Mouse (Mus musculus): Measurements from ENCODE around the gene Efcab14. TPM values are rescaled to one million over a fixed set of nuclear protein-coding genes. Genes with fewer than 3 reads are reported as not detected.

Gene Efcab14
- polyA plus RNA-seq, 1 experiment = 31.2 TPM

DNA sequence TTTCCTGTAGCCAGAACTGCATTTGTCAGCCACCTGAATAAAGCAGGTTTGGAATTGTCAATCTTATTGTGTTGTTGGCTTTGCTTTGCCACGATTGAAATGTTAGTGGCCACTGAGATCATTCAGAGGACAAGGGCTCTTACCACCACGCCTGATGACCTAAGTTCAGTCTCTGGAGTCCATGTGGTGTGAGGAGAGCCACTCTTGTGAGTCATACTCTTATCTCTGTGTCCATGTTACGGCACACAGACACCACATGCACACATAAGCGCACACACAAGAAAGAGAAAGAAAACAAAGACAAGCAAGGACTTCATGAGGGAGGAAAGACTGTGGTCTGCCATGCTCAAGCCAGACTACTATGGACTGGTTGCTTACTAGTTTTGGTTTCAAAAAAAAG, 5.6 kb downstream of the Efcab14 start:
- Histone ChIP-seq H3K36me3 (ENCODE audit: control insufficient read depth, insufficient read depth, low read length) (peaks cover 45% of the 10 kb centered on the region), H3K4me1 (replicated peaks; ENCODE audit: control insufficient read depth, insufficient read depth, low read length) (peaks cover 8% of the 10 kb centered on the region), H3K4me3 (ENCODE audit: control insufficient read depth, insufficient read depth, low read length) (no peak overlapping the region), H3K27me3 (ENCODE audit: control insufficient read depth, insufficient read depth, low read length) (no peaks in the 10 kb centered on the region), H3K27ac (ENCODE audit: control insufficient read depth, insufficient read depth, low read length) (no peak overlapping the region)
- TF ChIP-seq CTCF (IDR thresholded peaks at IDR 0.05; ENCODE audit: borderline replicate concordance, control insufficient read depth, extremely low read depth, insufficient read depth, low read length, poor library complexity) (no peak), POLR2A (IDR thresholded peaks at IDR 0.05; ENCODE audit: control insufficient read depth, extremely low read depth, insufficient read depth, low read length, poor library complexity) (no peak)
- no peak for DNase-seq
- WGBS = 88% methylated on average over 4 of the region's 4 CpGs

DNA sequence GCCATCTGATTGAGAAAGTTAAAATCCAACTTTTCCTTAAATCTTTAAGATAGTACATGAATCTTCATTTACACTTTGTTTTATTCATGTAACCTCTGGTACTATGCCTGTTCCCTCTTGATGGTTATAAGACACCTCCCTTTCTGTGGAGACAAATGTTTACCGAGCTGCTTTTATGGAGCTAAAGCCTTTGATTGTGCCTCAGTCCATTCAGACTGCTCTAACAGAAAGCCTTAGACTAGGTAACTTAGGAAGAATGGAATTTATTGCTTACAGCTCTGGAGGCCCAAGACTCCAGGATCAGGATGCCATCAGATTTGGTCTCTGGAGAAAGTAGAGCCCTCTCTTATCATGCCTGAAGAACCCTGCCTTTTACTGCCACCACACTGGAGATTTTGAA, 10.6 kb downstream of the Efcab14 start:
- Histone ChIP-seq H3K27ac (ENCODE audit: control insufficient read depth, insufficient read depth, low read length) (no peak overlapping the region), H3K4me3 (ENCODE audit: control insufficient read depth, insufficient read depth, low read length) (no peak overlapping the region), H3K27me3 (ENCODE audit: control insufficient read depth, insufficient read depth, low read length) (no peaks in the 10 kb centered on the region), H3K36me3 (ENCODE audit: control insufficient read depth, insufficient read depth, low read length) (peaks cover 49% of the 10 kb centered on the region), H3K4me1 (replicated peaks; ENCODE audit: control insufficient read depth, insufficient read depth, low read length) (no peaks in the 10 kb centered on the region)
- TF ChIP-seq CTCF (IDR thresholded peaks at IDR 0.05; ENCODE audit: borderline replicate concordance, control insufficient read depth, extremely low read depth, insufficient read depth, low read length, poor library complexity) (no peak), POLR2A (IDR thresholded peaks at IDR 0.05; ENCODE audit: control insufficient read depth, extremely low read depth, insufficient read depth, low read length, poor library complexity) (no peak)
- 94% methylated on average over 1 of the region's 1 CpGs for WGBS
- DNase-seq = no peak

DNA sequence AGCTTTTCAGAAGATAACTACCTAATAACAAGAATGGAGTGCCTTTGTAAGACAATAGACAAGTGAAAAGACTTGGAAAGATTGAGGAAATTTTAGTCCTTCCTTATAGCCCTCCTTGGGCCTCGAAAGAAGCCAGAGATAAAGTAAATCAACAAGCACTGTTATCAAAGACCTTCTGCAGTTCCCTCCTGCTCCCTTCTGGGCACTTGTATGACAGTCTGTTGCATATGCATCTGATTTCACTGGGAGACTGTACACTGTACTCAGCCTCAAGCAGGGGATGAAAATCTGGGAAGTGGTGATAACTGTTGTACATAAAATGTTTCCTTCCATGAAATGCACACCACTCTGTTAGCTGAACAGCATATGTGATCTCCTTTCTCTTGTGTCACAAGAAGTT, 11.8 kb downstream of the Efcab14 start:
- Histone ChIP-seq H3K4me1 (replicated peaks; ENCODE audit: control insufficient read depth, insufficient read depth, low read length) (no peaks in the 10 kb centered on the region), H3K36me3 (ENCODE audit: control insufficient read depth, insufficient read depth, low read length) (peaks cover 48% of the 10 kb centered on the region), H3K27me3 (ENCODE audit: control insufficient read depth, insufficient read depth, low read length) (no peaks in the 10 kb centered on the region), H3K27ac (ENCODE audit: control insufficient read depth, insufficient read depth, low read length) (no peak overlapping the region), H3K4me3 (ENCODE audit: control insufficient read depth, insufficient read depth, low read length) (no peak overlapping the region)
- DNase-seq = no peak
- no peak for TF ChIP-seq CTCF (IDR thresholded peaks at IDR 0.05; ENCODE audit: borderline replicate concordance, control insufficient read depth, extremely low read depth, insufficient read depth, low read length, poor library complexity)
- no peak for TF ChIP-seq POLR2A (IDR thresholded peaks at IDR 0.05; ENCODE audit: control insufficient read depth, extremely low read depth, insufficient read depth, low read length, poor library complexity)
- 94% methylated on average over 1 of the region's 1 CpGs for WGBS

DNA sequence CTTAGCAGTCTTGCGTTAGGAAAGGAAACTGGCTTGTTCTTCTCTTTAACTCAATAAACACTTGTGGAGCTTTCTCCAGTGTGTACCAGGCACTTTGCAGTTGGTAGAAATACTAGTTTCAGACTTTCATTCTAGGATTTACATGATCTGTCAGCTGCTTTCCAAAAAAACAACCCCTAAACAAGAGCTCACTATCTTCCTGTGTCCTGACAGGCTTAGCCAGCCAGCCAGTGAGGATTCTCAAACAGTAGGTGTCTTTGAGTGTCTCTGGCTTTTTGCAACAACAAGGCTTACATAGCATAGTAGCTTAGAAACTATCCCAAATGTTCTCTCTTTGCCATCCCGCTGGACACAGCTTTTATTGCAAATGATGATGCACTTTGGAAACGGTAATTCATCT, 16.6 kb downstream of the Efcab14 start:
- no peak overlapping the region for H3K27ac ChIP-seq (ENCODE audit: control insufficient read depth, insufficient read depth, low read length)
- peaks cover 33% of the 10 kb centered on the region for H3K36me3 ChIP-seq (ENCODE audit: control insufficient read depth, insufficient read depth, low read length)
- H3K4me3 ChIP-seq (ENCODE audit: control insufficient read depth, insufficient read depth, low read length) = no peak overlapping the region
- no peaks in the 10 kb centered on the region for H3K27me3 ChIP-seq (ENCODE audit: control insufficient read depth, insufficient read depth, low read length)
- WGBS = 100% methylated on average over 3 of the region's 3 CpGs
- H3K4me1 ChIP-seq (replicated peaks; ENCODE audit: control insufficient read depth, insufficient read depth, low read length) = no peaks in the 10 kb centered on the region
- TF ChIP-seq POLR2A (IDR thresholded peaks at IDR 0.05; ENCODE audit: control insufficient read depth, extremely low read depth, insufficient read depth, low read length, poor library complexity) (no peak), CTCF (IDR thresholded peaks at IDR 0.05; ENCODE audit: borderline replicate concordance, control insufficient read depth, extremely low read depth, insufficient read depth, low read length, poor library complexity) (no peak)
- DNase-seq = no peak

DNA sequence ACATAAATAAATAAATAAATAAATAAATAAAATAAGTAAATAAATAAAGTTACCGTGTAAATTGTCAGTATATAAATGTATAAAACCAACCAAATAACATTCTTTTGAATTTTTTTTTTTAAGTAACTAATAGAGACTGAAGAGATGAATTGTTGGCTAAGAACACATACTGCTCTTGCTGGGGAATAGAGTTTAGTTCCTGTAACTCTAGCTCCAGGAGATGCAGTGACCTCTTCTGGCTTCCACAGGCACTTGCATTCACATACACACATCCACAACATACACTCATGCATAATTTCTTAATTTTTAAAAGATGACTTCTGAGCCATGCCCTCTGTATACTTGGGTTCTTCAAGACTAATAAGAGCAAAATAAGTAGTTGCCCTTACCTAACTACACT, 17.3 kb downstream of the Efcab14 start:
- Histone ChIP-seq H3K27me3 (ENCODE audit: control insufficient read depth, insufficient read depth, low read length) (no peaks in the 10 kb centered on the region), H3K27ac (ENCODE audit: control insufficient read depth, insufficient read depth, low read length) (no peak overlapping the region), H3K4me1 (replicated peaks; ENCODE audit: control insufficient read depth, insufficient read depth, low read length) (no peaks in the 10 kb centered on the region), H3K4me3 (ENCODE audit: control insufficient read depth, insufficient read depth, low read length) (no peak overlapping the region), H3K36me3 (ENCODE audit: control insufficient read depth, insufficient read depth, low read length) (peaks cover 28% of the 10 kb centered on the region)
- WGBS = 98% methylated on average over 1 of the region's 1 CpGs
- TF ChIP-seq POLR2A (IDR thresholded peaks at IDR 0.05; ENCODE audit: control insufficient read depth, extremely low read depth, insufficient read depth, low read length, poor library complexity) (no peak), CTCF (IDR thresholded peaks at IDR 0.05; ENCODE audit: borderline replicate concordance, control insufficient read depth, extremely low read depth, insufficient read depth, low read length, poor library complexity) (no peak)
- no peak for DNase-seq

DNA sequence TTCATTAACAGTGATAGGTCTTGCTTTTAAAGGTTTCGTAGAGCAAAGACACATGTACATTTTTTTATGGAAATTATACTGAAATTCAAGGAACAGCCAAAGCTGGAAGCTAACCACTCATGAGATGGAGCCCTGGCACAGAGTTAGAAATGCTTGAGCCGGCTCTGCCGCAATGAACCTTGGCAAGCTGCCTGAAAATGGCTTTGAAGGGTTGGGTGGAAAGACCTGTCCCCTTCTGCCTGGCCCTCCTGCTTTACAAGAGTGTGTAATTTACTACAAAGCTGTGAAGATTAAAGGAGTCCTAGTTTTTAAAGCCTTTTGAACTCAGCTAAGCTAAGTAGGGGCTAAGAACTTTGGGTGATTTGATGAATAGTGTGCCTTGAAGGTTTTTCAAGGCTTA, 23.7 kb downstream of the Efcab14 start:
- Histone ChIP-seq H3K27ac (ENCODE audit: control insufficient read depth, insufficient read depth, low read length) (no peak overlapping the region), H3K36me3 (ENCODE audit: control insufficient read depth, insufficient read depth, low read length) (peaks cover 49% of the 10 kb centered on the region), H3K4me3 (ENCODE audit: control insufficient read depth, insufficient read depth, low read length) (no peak overlapping the region), H3K27me3 (ENCODE audit: control insufficient read depth, insufficient read depth, low read length) (no peaks in the 10 kb centered on the region), H3K4me1 (replicated peaks; ENCODE audit: control insufficient read depth, insufficient read depth, low read length) (no peaks in the 10 kb centered on the region)
- DNase-seq = no peak
- no peak for TF ChIP-seq POLR2A (IDR thresholded peaks at IDR 0.05; ENCODE audit: control insufficient read depth, extremely low read depth, insufficient read depth, low read length, poor library complexity)
- no peak for TF ChIP-seq CTCF (IDR thresholded peaks at IDR 0.05; ENCODE audit: borderline replicate concordance, control insufficient read depth, extremely low read depth, insufficient read depth, low read length, poor library complexity)
- 88% methylated on average over 3 of the region's 3 CpGs for WGBS

DNA sequence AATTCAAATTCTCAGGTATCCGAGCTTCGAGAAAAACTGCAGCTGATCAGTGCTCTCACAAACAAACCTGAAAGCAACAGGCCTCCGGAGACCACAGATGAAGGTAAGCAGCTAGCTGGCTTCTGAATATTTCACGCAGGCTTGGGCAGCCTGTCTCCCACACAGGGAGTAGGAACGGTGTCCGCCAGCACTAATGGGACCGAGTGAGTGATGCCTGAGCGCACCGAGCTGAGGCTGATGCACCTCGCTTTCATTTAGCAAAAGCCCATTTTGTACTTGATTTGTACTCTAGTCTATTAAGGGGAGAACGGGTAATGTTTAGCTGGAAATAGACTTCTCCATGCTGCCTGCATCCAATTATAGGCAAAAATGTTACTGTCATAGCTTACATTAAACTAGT, 27.0 kb downstream of the Efcab14 start:
- TF ChIP-seq CTCF (IDR thresholded peaks at IDR 0.05; ENCODE audit: borderline replicate concordance, control insufficient read depth, extremely low read depth, insufficient read depth, low read length, poor library complexity) (no peak), POLR2A (IDR thresholded peaks at IDR 0.05; ENCODE audit: control insufficient read depth, extremely low read depth, insufficient read depth, low read length, poor library complexity) (no peak)
- H3K4me3 ChIP-seq (ENCODE audit: control insufficient read depth, insufficient read depth, low read length) = no peak overlapping the region
- no peak for DNase-seq
- WGBS = 97% methylated on average over 11 of the region's 11 CpGs
- no peaks in the 10 kb centered on the region for H3K4me1 ChIP-seq (replicated peaks; ENCODE audit: control insufficient read depth, insufficient read depth, low read length)
- H3K27ac ChIP-seq (ENCODE audit: control insufficient read depth, insufficient read depth, low read length) = no peak overlapping the region
- H3K27me3 ChIP-seq (ENCODE audit: control insufficient read depth, insufficient read depth, low read length) = no peaks in the 10 kb centered on the region
- H3K36me3 ChIP-seq (ENCODE audit: control insufficient read depth, insufficient read depth, low read length) = peaks cover 54% of the 10 kb centered on the region
